Mouse (Mus musculus) stomach, embryonic 15.5 days (tissue): ENCODE measurements at regions not wholly inside any gene's neighbourhood (a gene's known extent, or its start where the extent isn't known, plus 50 kb on each side); places are given as distances from the start of the nearest gene placed in this dataset.

Experiments used
- ATAC-seq: fragments of 200-750 bp; cut with Nextera tagmentation; 2 replicates; pipeline ENCODE4 v1.8.0; 2017; ENCODE audit warnings: low read depth, moderate number of reproducible peaks, moderate TSS enrichment; ENCODE audit not compliant: insufficient read depth, low FRiP score
- H3K27ac ChIP-seq: fragments of 300-500 bp; sonication (generic); 2 replicates; pipeline ENCODE4 v1.5.1; 2015; ENCODE audit warnings: mild to moderate bottlenecking, inconsistent platforms
- H3K27me3 ChIP-seq: fragments of 300-500 bp; sonication (generic); replicated peaks from 2 replicates; pipeline ENCODE4 v1.6.1; 2015; ENCODE audit warnings: inconsistent platforms
- H3K36me3 ChIP-seq: fragments of 300-500 bp; sonication (generic); 2 replicates; pipeline ENCODE4 v1.6.1; 2015; ENCODE audit warnings: inconsistent platforms
- H3K4me1 ChIP-seq: fragments of 300-500 bp; sonication (generic); 2 replicates; pipeline ENCODE4 v1.6.1; 2015; ENCODE audit warnings: inconsistent platforms
- H3K4me2 ChIP-seq: fragments of 300-500 bp; sonication (generic); 2 replicates; pipeline ENCODE4 v1.6.1; 2015; ENCODE audit warnings: mild to moderate bottlenecking, inconsistent platforms
- H3K4me3 ChIP-seq: fragments of 300-500 bp; sonication (generic); replicated peaks from 2 replicates; pipeline ENCODE4 v1.5.1; 2015; ENCODE audit warnings: inconsistent platforms
- H3K9ac ChIP-seq: fragments of 300-500 bp; sonication (generic); 2 replicates; pipeline ENCODE4 v1.6.1; 2015; ENCODE audit warnings: inconsistent platforms
- H3K9me3 ChIP-seq: fragments of 300-500 bp; sonication (generic); 2 replicates; pipeline ENCODE4 v1.6.1; 2016; ENCODE audit warnings: inconsistent platforms
- WGBS: fragments of 180-500 bp; shearing (Covaris S2); methylation state at CpG from one replicate; pipeline ENCODE4 v1.1.7; 2015; 5-methylcytosine and 5-hydroxymethylcytosine counted together

DNA sequence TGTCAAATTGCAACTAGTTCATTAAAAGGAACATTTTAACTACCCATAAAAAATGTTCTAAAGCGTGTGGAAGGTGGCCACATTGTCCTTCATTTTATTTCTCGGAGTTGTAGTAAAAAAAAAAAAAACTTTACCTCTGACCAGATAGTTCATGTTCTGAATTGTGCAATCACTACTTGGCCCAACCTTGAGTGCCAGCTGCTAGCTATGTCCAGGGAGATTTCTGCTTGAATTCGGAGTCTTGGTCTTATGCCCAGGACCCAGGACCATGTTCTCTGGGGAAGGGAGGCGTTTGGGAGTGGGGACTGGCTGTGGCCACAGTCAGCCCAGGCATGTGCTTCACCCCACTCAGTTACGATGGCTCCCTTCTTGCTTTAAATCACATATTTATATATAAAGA, 54.9 kb upstream of the Atp1b3 start:
- ATAC-seq = no peak
- Histone ChIP-seq H3K9ac (no peak overlapping the region), H3K9me3 (no peaks in the 10 kb centered on the region), H3K4me2 (no peak overlapping the region), H3K27ac (no peak overlapping the region), H3K27me3 (no peaks in the 10 kb centered on the region), H3K4me3 (no peak overlapping the region), H3K36me3 (no peaks in the 10 kb centered on the region), H3K4me1 (peaks cover 13% of the 10 kb centered on the region; the same call in 1 of the 2 replicates)
- 86% methylated on average over 5 of the region's 5 CpGs for WGBS

- H3K4me2 ChIP-seq = no peak overlapping the region
- peak overlapping the region; percentile 71 for H3K27ac ChIP-seq
- H3K27me3 ChIP-seq = no peaks in the 10 kb centered on the region
- H3K36me3 ChIP-seq = no peaks in the 10 kb centered on the region
- H3K4me3 ChIP-seq = no peak overlapping the region
- ATAC-seq = peak; percentile 73
- H3K9ac ChIP-seq = no peak overlapping the region
- H3K4me1 ChIP-seq = peaks cover 13% of the 10 kb centered on the region; the same call in 1 of the 2 replicates
- no peaks in the 10 kb centered on the region for H3K9me3 ChIP-seq
- 20% methylated on average over 5 of the region's 5 CpGs for WGBS
These were observed 51.8 kb upstream of the Atp1b3 start for GRCm38 (mm10) chr9:96415873-96416570.
